Mouse (Mus musculus) gastrocnemius, postnatal 36 days (tissue): ENCODE results near the gene Micall2. TPM values are rescaled to one million over a fixed set of nuclear protein-coding genes. Genes with fewer than 3 reads are reported as not detected.
"Not testable (repeated sequence)": the region's sequence is repeated elsewhere in the genome, so short reads cannot be mapped to it uniquely, and the experiment has no call there.

ENCODE experiments used
- DNase-seq, 2 experiments: peaks; one replicate each; pipeline ENCODE4 v3.0.0; 2022
- intact Hi-C: fragments of 180-260 bp; cut with DNase I; formaldehyde crosslinking; loops from one replicate; pipeline ENCODE4 v1.15.1; 2025
- total RNA-seq, 2 experiments: library from RNA; stranded (reverse); gene quantifications; 2 replicates each; pipeline ENCODE4 v1.2.3; 2021

Gene Micall2
- total RNA-seq, 2 experiments from 2014 or later, result 0.52 to 0.94 TPM

GRCm38 (mm10) chr5:139732634-139733107, 3.5 kb downstream of the Micall2 start:
- intact Hi-C loops, result no loop called here
- DNase-seq, result no peak

- no peak for DNase-seq
- intact Hi-C loops, result no loop called here
Measured at GRCm38 (mm10) chr5:139730712-139731486, 5.2 kb downstream of the Micall2 start.

- no peak for DNase-seq
Measured at GRCm38 (mm10) chr5:139727261-139727660, 8.9 kb downstream of the Micall2 start.

GRCm38 (mm10) chr5:139726186-139726585, 9.9 kb downstream of the Micall2 start:
- intact Hi-C loops, result no loop called here
- no peak for DNase-seq

More at GRCm38 (mm10) chr5:139727261-139727660, 8.9 kb downstream of the Micall2 start:
- intact Hi-C loops, result no loop called here

GRCm38 (mm10) chr5:139724336-139725116, 11.6 kb downstream of the Micall2 start:
- intact Hi-C loops, result no loop called here
- no peak for DNase-seq

- intact Hi-C loops, result no loop called here
- DNase-seq, result no peak
Measured at GRCm38 (mm10) chr5:139723113-139723512, 13.0 kb downstream of the Micall2 start.

- no peak for DNase-seq
- intact Hi-C loops, result no loop called here
Measured at GRCm38 (mm10) chr5:139722709-139723108, 13.4 kb downstream of the Micall2 start.

- no peak for DNase-seq
- intact Hi-C loops, result no loop called here
Measured at GRCm38 (mm10) chr5:139718949-139719348, 17.2 kb downstream of the Micall2 start.

- intact Hi-C loops, result no loop called here
- no peak for DNase-seq
Measured at GRCm38 (mm10) chr5:139718540-139718939, 17.6 kb downstream of the Micall2 start.

- intact Hi-C loops, result loop anchor here (1.0 kb wide), 1 partner anchor 33 kb away; no protein-coding TSS in a partner anchor
- peak; percentile 21 to 45 for DNase-seq
Measured at GRCm38 (mm10) chr5:139717723-139718122, 18.4 kb downstream of the Micall2 start.

GRCm38 (mm10) chr5:139706496-139706895, 29.6 kb downstream of the Micall2 start:
- intact Hi-C loops, result no loop called here
- no peak for DNase-seq

GRCm38 (mm10) chr5:139702905-139703304, 33.2 kb downstream of the Micall2 start:
- DNase-seq, result no peak
- intact Hi-C loops, result no loop called here

- no peak for DNase-seq
- intact Hi-C loops, result no loop called here
Measured at GRCm38 (mm10) chr5:139702236-139702635, 33.9 kb downstream of the Micall2 start.

- intact Hi-C loops, result no loop called here
- DNase-seq, result no peak
Measured at GRCm38 (mm10) chr5:139696954-139697353, 39.2 kb downstream of the Micall2 start.

- intact Hi-C loops, DNase-seq: not testable (repeated sequence)
Measured at GRCm38 (mm10) chr5:139695876-139696275, 40.3 kb downstream of the Micall2 start.

GRCm38 (mm10) chr5:139694989-139695571, 41.1 kb downstream of the Micall2 start:
- intact Hi-C loops, result no loop called here
- no peak for DNase-seq

GRCm38 (mm10) chr5:139694292-139694988, 41.7 kb downstream of the Micall2 start:
- no peak for DNase-seq
- intact Hi-C loops, result no loop called here

- no peak for DNase-seq
- intact Hi-C loops, result no loop called here
Measured at GRCm38 (mm10) chr5:139690791-139691190, 45.3 kb downstream of the Micall2 start.

GRCm38 (mm10) chr5:139688356-139688755, 47.8 kb downstream of the Micall2 start:
- no peak for DNase-seq
- intact Hi-C loops, result no loop called here

- DNase-seq, result no peak
- intact Hi-C loops, result no loop called here
Measured at GRCm38 (mm10) chr5:139687646-139688045, 48.5 kb downstream of the Micall2 start.
